Comparison of ENCODE assay signal across 15 mouse cellular contexts in the genomic region with DNA sequence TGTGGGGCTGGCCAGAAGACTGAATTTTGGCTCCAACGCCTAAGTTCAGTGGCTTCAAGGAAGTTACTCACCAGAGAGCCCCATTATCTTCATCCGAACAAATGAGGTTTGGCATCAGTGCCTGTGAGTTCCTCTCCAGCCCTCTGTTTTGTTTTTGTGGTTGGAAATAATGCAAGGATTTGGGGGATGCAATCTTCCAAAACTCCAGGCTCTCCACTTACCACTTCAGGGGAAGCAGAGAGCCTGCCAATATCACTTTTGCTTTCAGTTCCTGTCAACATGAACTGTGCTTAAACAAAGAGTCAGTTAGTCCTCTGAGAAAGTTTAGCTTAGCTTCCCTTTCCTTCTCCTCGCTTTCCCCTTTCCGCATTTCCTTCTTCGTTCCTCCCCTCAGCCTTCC.
DNase-seq lines count a peak whose midpoint lies in the region; ATAC-seq and TF ChIP-seq lines count a peak whose summit lies in the region.
"Had no signal": no experiment of that assay in that cellular context is flagged by ENCODE, and none has a peak within 500 bp of the region (broad histone marks: within the 10 kb centered on the region; RNA-seq: fewer than 3 reads in every experiment).

No protein-coding gene starts in this region.

- TF ChIP-seq EP300 in MEL (IDR thresholded peaks at IDR 0.05; ENCODE audit: low read depth in 1 of 2, low read length in 2 of 2), result no peak; a peak in 1 of 4 replicates
- no peak; the same call in 1 of the 2 replicates for TF ChIP-seq EP300 in lung, postnatal 0 days (IDR thresholded peaks at IDR 0.05)

- no peak for TF ChIP-seq POLR2A in MEL (IDR thresholded peaks at IDR 0.05; ENCODE audit: control insufficient read depth in 1 of 2, insufficient read depth in 1 of 2, low read depth in 1 of 2, low read length in 2 of 2, poor library complexity in 1 of 2)

- DNase-seq in 3T3-L1 (ENCODE audit: low read depth, low spot score) (peak; percentile 84), MEL (ENCODE audit: low read depth, low spot score) (peak; percentile 52)
- DNase-seq in heart, adult 9 months (ENCODE audit: low spot score in 2 of 2), result peak; percentile 28 to 32
- peak; percentile 38 for DNase-seq in lung, postnatal 0 days (ENCODE audit: low spot score)
- no peak for DNase-seq in spleen, postnatal 10 days (ENCODE audit: low spot score in 2 of 2)
- DNase-seq in adrenal gland, adult 2 months, result no peak
- DNase-seq in right cerebral cortex, adult 2 months (ENCODE audit: low spot score in 2 of 2), result no peak
- no peak for DNase-seq in left cerebral cortex, adult 11 months (ENCODE audit: low spot score)
- DNase-seq: adrenal gland, adult 8-10 months; gastrocnemius, postnatal 10 days had no signal

- peaks cover 0 to 6% of the 10 kb centered on the region in 2 experiments; a peak in 2 of 4 replicates for H3K36me3 ChIP-seq in MEL (ENCODE audit: control insufficient read depth in 1 of 2, insufficient read depth in 2 of 2, low read length in 2 of 2)
- H3K36me3 ChIP-seq in lung, postnatal 0 days (ENCODE audit: insufficient read depth, low read length), result no peaks in the 10 kb centered on the region
- H3K36me3 ChIP-seq: G1E; limb, embryonic 12.5 days; midbrain, embryonic 13.5 days had no signal

- peak overlapping the region; percentile 14; the same call in 1 of the 2 replicates for H3K9ac ChIP-seq in MEL (ENCODE audit: control insufficient read depth, low read depth, low read length, poor library complexity, severe bottlenecking)
- H3K9ac ChIP-seq in lung, postnatal 0 days (replicated peaks; ENCODE audit: low read depth), result no peak overlapping the region
- H3K9ac ChIP-seq: limb, embryonic 12.5 days; midbrain, embryonic 13.5 days had no signal

- H3K4me2 ChIP-seq in lung, postnatal 0 days (replicated peaks; ENCODE audit: low read depth, low read length), result no peak overlapping the region
- H3K4me2 ChIP-seq: limb, embryonic 12.5 days; midbrain, embryonic 13.5 days had no signal

- no peaks in the 10 kb centered on the region for H3K79me2 ChIP-seq in MEL (ENCODE audit: control insufficient read depth, insufficient read depth, low read length, poor library complexity)

- TF ChIP-seq CTCF in MEL (IDR thresholded peaks at IDR 0.05 in 2 of 3, conservative IDR thresholded peaks at IDR 0.05 in 1 of 3; ENCODE audit: control insufficient read depth in 1 of 3, insufficient read depth in 1 of 3, low read depth in 2 of 3, low read length in 3 of 3, poor library complexity in 1 of 3, severe bottlenecking in 1 of 3), result no peak
- no peak for TF ChIP-seq CTCF in lung, postnatal 0 days (IDR thresholded peaks at IDR 0.05)

- peaks cover 5 to 13% of the 10 kb centered on the region in 2 experiments; a peak in 3 of 4 replicates for H3K4me1 ChIP-seq in MEL (ENCODE audit: control insufficient read depth in 1 of 2, insufficient read depth in 2 of 2, low read length in 2 of 2)
- peaks cover 4% of the 10 kb centered on the region; the same call in 1 of the 2 replicates for H3K4me1 ChIP-seq in lung, postnatal 0 days (ENCODE audit: insufficient read depth, low read depth, low read length)

- peak; percentile 21; the same call in 1 of the 2 replicates for ATAC-seq in lung, postnatal 0 days
- ATAC-seq: inflammation-experienced regulatory T-cells, adult 6 months; midbrain, embryonic 13.5 days had no signal

- H3K27ac ChIP-seq in MEL (ENCODE audit: control insufficient read depth, low read depth, low read length), result peak overlapping the region; percentile 7; the same call in 1 of the 2 replicates
- H3K27ac ChIP-seq in lung, postnatal 0 days (ENCODE audit: low read length), result peak overlapping the region; percentile 38; the same call in 1 of the 2 replicates
- H3K27ac ChIP-seq: limb, embryonic 12.5 days; midbrain, embryonic 13.5 days had no signal

- peak overlapping the region; percentile 20 to 33; a peak in 2 of 4 replicates for H3K4me3 ChIP-seq in MEL (ENCODE audit: control insufficient read depth in 1 of 2, insufficient read depth in 1 of 2, low read depth in 2 of 2, low read length in 2 of 2)
- H3K4me3 ChIP-seq in lung, postnatal 0 days (ENCODE audit: low read depth, low read length), result no peak overlapping the region
- H3K4me3 ChIP-seq: erythroblast, embryonic 14.5 days; limb, embryonic 12.5 days; midbrain, embryonic 13.5 days had no signal

- H3K9me3 ChIP-seq in MEL (replicated peaks; ENCODE audit: insufficient read depth, low read length), result no peaks in the 10 kb centered on the region
- H3K9me3 ChIP-seq in lung, postnatal 0 days (ENCODE audit: low read length), result no peaks in the 10 kb centered on the region
- H3K9me3 ChIP-seq: limb, embryonic 12.5 days; midbrain, embryonic 13.5 days had no signal

- 26% methylated on average over 5 of the region's 5 CpGs for WGBS in lung, postnatal 0 days

- no peak for TF ChIP-seq RAD21 in MEL (IDR thresholded peaks at IDR 0.05; ENCODE audit: low read depth, low read length)

- no peaks in the 10 kb centered on the region for H3K27me3 ChIP-seq in MEL (ENCODE audit: control insufficient read depth in 1 of 2, insufficient read depth in 2 of 2, low read length in 2 of 2)
- H3K27me3 ChIP-seq in lung, postnatal 0 days (replicated peaks; ENCODE audit: insufficient read depth, low read length), result no peaks in the 10 kb centered on the region
- H3K27me3 ChIP-seq: limb, embryonic 12.5 days; midbrain, embryonic 13.5 days had no signal

TF ChIP-seq in MEL, 35 proteins besides CTCF, POLR2A, EP300 and RAD21:
- TF ChIP-seq GATA1 (IDR thresholded peaks at IDR 0.05; ENCODE audit: low read depth, low read length) (0 out of 2 replicates have a peak, but pooled peaks have one; percentile 5), RCOR1 (IDR thresholded peaks at IDR 0.05; ENCODE audit: low read depth, low read length) (0 out of 2 replicates have a peak, but pooled peaks have one; percentile 29), KAT2A (conservative IDR thresholded peaks at IDR 0.05; ENCODE audit: low read depth, low read length) (no peak)

Comparison
In these comparisons a context has a peak if more than half of its experiments do, and no peak if none do; other contexts are left out.
1. DNase-seq: peak in 3T3-L1 (single experiment), MEL (single experiment), heart, adult 9 months (2 of 2) and lung, postnatal 0 days (single experiment); none in spleen, postnatal 10 days (0 of 2), adrenal gland, adult 2 months (single experiment), right cerebral cortex, adult 2 months (0 of 2) and left cerebral cortex, adult 11 months (single experiment).